Mouse (Mus musculus) C2C12 (cell line): ENCODE data around the gene Lrmda.

Experiments
- CEBPB ChIP-seq: IDR thresholded peaks from one replicate; pipeline ENCODE4 v1.6.1; 2011; ENCODE audit warnings: low read depth, mild to moderate bottlenecking, control low read depth, moderate library complexity
- CTCF ChIP-seq: IDR thresholded peaks from one replicate; pipeline ENCODE4 v1.5.1; 2011; ENCODE audit not compliant: control insufficient read depth, insufficient read depth, insufficient read length
- FOSL1 ChIP-seq: IDR thresholded peaks from one replicate; pipeline ENCODE4 v1.8.0; 2011; ENCODE audit warnings: mild to moderate bottlenecking, low read length; ENCODE audit not compliant: poor library complexity, insufficient read depth, severe bottlenecking
- MAX ChIP-seq: IDR thresholded peaks from one replicate; pipeline ENCODE4 v1.6.1; 2011; ENCODE audit warnings: mild to moderate bottlenecking, control low read depth
- MYOD1 ChIP-seq: IDR thresholded peaks from one replicate; pipeline ENCODE4 v1.6.1; 2011; ENCODE audit warnings: low read depth; ENCODE audit not compliant: control insufficient read depth, insufficient read length
- MYOG ChIP-seq: IDR thresholded peaks from one replicate; pipeline ENCODE4 v1.6.1; 2011; ENCODE audit not compliant: control insufficient read depth, insufficient read length; ENCODE audit errors: extremely low read depth
- USF1 ChIP-seq: IDR thresholded peaks from one replicate; pipeline ENCODE4 v1.6.1; 2011; ENCODE audit warnings: low read depth, mild to moderate bottlenecking, control low read depth, moderate library complexity

DNA sequence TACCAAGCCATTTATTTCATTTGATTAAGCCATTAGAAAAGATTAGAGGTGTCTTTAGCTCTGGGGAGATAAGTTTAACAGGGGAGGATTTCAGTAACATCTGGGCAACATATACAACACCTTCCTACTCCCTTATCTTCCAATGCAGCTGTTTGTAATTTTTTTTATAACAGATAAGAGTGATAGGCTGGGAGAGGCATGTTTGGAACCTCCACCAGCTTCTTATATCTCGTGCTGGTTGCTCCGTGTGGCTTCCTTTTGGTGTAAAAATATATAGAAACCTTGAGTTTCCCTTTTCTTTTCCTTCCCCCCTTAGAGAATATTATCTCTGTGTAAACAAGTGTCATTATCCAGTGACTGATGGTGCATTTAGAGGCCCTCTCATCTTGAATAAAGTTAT is 206.7 kb downstream of the Lrmda start:
- no peak for TF ChIP-seq CEBPB
- no peak for TF ChIP-seq CTCF
- TF ChIP-seq MYOG = no peak
- TF ChIP-seq MYOD1 = no peak
- TF ChIP-seq MAX = no peak
- TF ChIP-seq USF1 = no peak
- no peak for TF ChIP-seq FOSL1
